In the genomic region with DNA sequence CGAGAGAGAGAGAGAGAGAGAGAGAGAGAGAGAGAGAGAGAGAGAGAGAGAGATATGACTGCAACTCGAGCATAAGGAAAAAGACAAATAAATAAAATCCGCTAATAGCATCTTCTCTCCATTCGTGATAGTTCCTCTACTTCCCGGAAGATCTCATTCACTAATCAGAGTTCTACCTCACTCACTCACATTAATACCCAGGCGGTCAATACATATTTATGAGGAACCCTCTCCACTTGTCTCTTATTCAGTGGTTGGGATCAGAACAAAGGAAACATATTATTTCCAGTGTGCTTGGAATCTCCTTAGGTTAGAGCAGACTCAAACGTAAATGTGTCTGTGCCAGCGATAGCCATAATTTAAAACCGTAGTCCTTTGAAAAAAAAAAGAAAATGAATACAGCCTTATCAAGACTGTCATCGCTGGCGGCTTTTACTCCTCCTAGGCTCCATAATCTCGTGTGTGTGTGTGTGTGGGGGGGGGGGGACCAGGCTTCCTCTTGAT, we compare ENCODE assay signal across 10 mouse cellular contexts. TPM values are rescaled to one million over a fixed set of nuclear protein-coding genes. Genes with fewer than 3 reads are reported as not detected.
DNase-seq lines count a peak whose midpoint lies in the region; ATAC-seq and TF ChIP-seq lines count a peak whose summit lies in the region.
"Had no signal": no experiment of that assay in that cellular context is flagged by ENCODE, and none has a peak within 500 bp of the region (broad histone marks: within the 10 kb centered on the region; RNA-seq: fewer than 3 reads in every experiment).

No protein-coding gene starts in this region.

- H3K27ac ChIP-seq in limb, embryonic 12.5 days: no peak overlapping the region
- no peak overlapping the region for H3K27ac ChIP-seq in limb, embryonic 10.5 days
- H3K27ac ChIP-seq in hindbrain, postnatal 0 days: peak overlapping the region; percentile 93
- H3K27ac ChIP-seq in midbrain, embryonic 16.5 days (ENCODE audit: low read length): peak overlapping the region; percentile 96

- peaks cover 8% of the 10 kb centered on the region for H3K36me3 ChIP-seq in erythroblast, embryonic 14.5 days (ENCODE audit: control insufficient read depth)
- no peaks in the 10 kb centered on the region for H3K36me3 ChIP-seq in limb, embryonic 12.5 days
- H3K36me3 ChIP-seq in limb, embryonic 10.5 days: no peaks in the 10 kb centered on the region
- no peaks in the 10 kb centered on the region for H3K36me3 ChIP-seq in hindbrain, postnatal 0 days (ENCODE audit: insufficient read depth, low read length)
- no peaks in the 10 kb centered on the region for H3K36me3 ChIP-seq in midbrain, embryonic 16.5 days (ENCODE audit: control insufficient read depth, insufficient read depth, low read length)

- peak overlapping the region; percentile 95 for H3K4me2 ChIP-seq in limb, embryonic 12.5 days
- H3K4me2 ChIP-seq in hindbrain, postnatal 0 days (ENCODE audit: low read depth, low read length): peak overlapping the region; percentile 84
- H3K4me2 ChIP-seq in midbrain, embryonic 16.5 days (ENCODE audit: low read length): peak overlapping the region; percentile 89

- TF ChIP-seq CTCF in hindbrain, postnatal 0 days (IDR thresholded peaks at IDR 0.05; ENCODE audit: low read depth): no peak

- H3K4me1 ChIP-seq in erythroblast, embryonic 14.5 days (ENCODE audit: control insufficient read depth): peaks cover 57% of the 10 kb centered on the region
- H3K4me1 ChIP-seq in limb, embryonic 12.5 days (replicated peaks): peaks cover 21% of the 10 kb centered on the region
- peaks cover 42% of the 10 kb centered on the region for H3K4me1 ChIP-seq in limb, embryonic 10.5 days
- peaks cover 10% of the 10 kb centered on the region for H3K4me1 ChIP-seq in hindbrain, postnatal 0 days (ENCODE audit: insufficient read depth, low read length)
- H3K4me1 ChIP-seq in midbrain, embryonic 16.5 days (ENCODE audit: control insufficient read depth, insufficient read depth, low read length): peaks cover 32% of the 10 kb centered on the region

- H3K27me3 ChIP-seq in erythroblast, embryonic 14.5 days (ENCODE audit: control insufficient read depth): no peaks in the 10 kb centered on the region; the same call in 1 of the 2 replicates
- peaks cover 25% of the 10 kb centered on the region for H3K27me3 ChIP-seq in limb, embryonic 12.5 days
- peaks cover 22% of the 10 kb centered on the region for H3K27me3 ChIP-seq in limb, embryonic 10.5 days (ENCODE audit: low read depth, poor library complexity, severe bottlenecking)
- H3K27me3 ChIP-seq in hindbrain, postnatal 0 days (ENCODE audit: insufficient read depth, low read length): no peaks in the 10 kb centered on the region
- no peaks in the 10 kb centered on the region for H3K27me3 ChIP-seq in midbrain, embryonic 16.5 days (ENCODE audit: control insufficient read depth, insufficient read depth, low read depth, low read length)

- H3K4me3 ChIP-seq in erythroblast, embryonic 14.5 days (replicated peaks): peak overlapping the region; percentile 89
- no peak overlapping the region for H3K4me3 ChIP-seq in limb, embryonic 12.5 days (replicated peaks)
- no peak overlapping the region for H3K4me3 ChIP-seq in limb, embryonic 10.5 days
- H3K4me3 ChIP-seq in hindbrain, postnatal 0 days (ENCODE audit: low read length): peak overlapping the region; percentile 81; the same call in 1 of the 2 replicates
- peak overlapping the region; percentile 92 for H3K4me3 ChIP-seq in midbrain, embryonic 16.5 days (ENCODE audit: low read depth, low read length)

- no peak for ATAC-seq in erythroblast, adult 5-6 weeks (replicated peaks; ENCODE audit: low FRiP score, poor library complexity, severe bottlenecking)
- no peak for ATAC-seq in limb, embryonic 12.5 days (ENCODE audit: insufficient number of reproducible peaks, insufficient read depth, low FRiP score, low TSS enrichment, low read depth)
- ATAC-seq in hindbrain, postnatal 0 days: no peak
- ATAC-seq in midbrain, embryonic 16.5 days: no peak

- no peaks in the 10 kb centered on the region for H3K9me3 ChIP-seq in erythroblast, embryonic 14.5 days (ENCODE audit: control insufficient read depth, low read length)
- no peaks in the 10 kb centered on the region for H3K9me3 ChIP-seq in limb, embryonic 12.5 days
- no peaks in the 10 kb centered on the region for H3K9me3 ChIP-seq in limb, embryonic 10.5 days (replicated peaks)
- no peaks in the 10 kb centered on the region for H3K9me3 ChIP-seq in hindbrain, postnatal 0 days (ENCODE audit: low read length)
- no peaks in the 10 kb centered on the region for H3K9me3 ChIP-seq in midbrain, embryonic 16.5 days (replicated peaks; ENCODE audit: control insufficient read depth, low read length, poor library complexity, severe bottlenecking)

- no peak overlapping the region for H3K9ac ChIP-seq in limb, embryonic 12.5 days (replicated peaks)
- H3K9ac ChIP-seq in hindbrain, postnatal 0 days (replicated peaks; ENCODE audit: low read length): peak overlapping the region; percentile 77; the same call in 1 of the 2 replicates
- H3K9ac ChIP-seq in midbrain, embryonic 16.5 days (ENCODE audit: low read depth, low read length): no peak overlapping the region

- 74% methylated on average over 12 of the region's 12 CpGs for WGBS in limb, embryonic 12.5 days
- WGBS in limb, embryonic 10.5 days: 81% methylated on average over 12 of the region's 12 CpGs
- 37% methylated on average over 12 of the region's 12 CpGs for WGBS in hindbrain, postnatal 0 days
- 27% methylated on average over 12 of the region's 12 CpGs for WGBS in midbrain, embryonic 16.5 days

- no peak for DNase-seq in limb, embryonic 10.5 days (ENCODE audit: low spot score)
- DNase-seq in hindbrain, postnatal 0 days (ENCODE audit: low spot score): no peak
- DNase-seq in spleen, postnatal 4 days (ENCODE audit: low spot score in 2 of 2): no peak
- no peak for DNase-seq in cerebellum, adult 8-10 months
- DNase-seq: kidney, postnatal 4 days; lung, postnatal 14 days had no signal

RNA-seq across cellular contexts. Expression of a gene that starts 1.3 kb away (rescaled TPM):
- polyA plus RNA-seq in erythroblast, embryonic 14.5 days (2012): 0.51 and 0.68 TPM in 2 replicates
- total RNA-seq in erythroblast, adult 5-6 weeks (2015; ENCODE audit: low replicate concordance): 230 and 244 TPM in 2 replicates
- 267 and 308 TPM in 2 replicates for total RNA-seq in erythroblast, adult 5-6 weeks (2017; ENCODE audit: low replicate concordance)
- 7.0 and 7.2 TPM in 2 replicates for polyA plus RNA-seq in limb, embryonic 12.5 days (2016; fragmentation: Nextera tagmentation; extraction: Ambion mirVana)
- polyA plus RNA-seq in limb, embryonic 10.5 days (2016; fragmentation: Nextera tagmentation; extraction: Ambion mirVana): 5.0 and 5.5 TPM in 2 replicates
- total RNA-seq in hindbrain, postnatal 0 days (2014; rRNA removed): 78.2 and 125 TPM in 2 replicates
- polyA plus RNA-seq in hindbrain, postnatal 0 days (2015; fragmentation: Nextera tagmentation; extraction: Ambion mirVana): 37.8 and 41.1 TPM in 2 replicates
- polyA plus RNA-seq in midbrain, embryonic 16.5 days (2015; fragmentation: Nextera tagmentation; extraction: Ambion mirVana): 51.9 and 53.6 TPM in 2 replicates

Comparison
In these comparisons a context has a peak if more than half of its experiments do, and no peak if none do; other contexts are left out.
1. H3K4me3 ChIP-seq: peak in erythroblast, embryonic 14.5 days (single experiment), hindbrain, postnatal 0 days (single experiment) and midbrain, embryonic 16.5 days (single experiment); none in limb, embryonic 12.5 days (single experiment) and limb, embryonic 10.5 days (single experiment).
2. H3K27ac ChIP-seq: peak in hindbrain, postnatal 0 days (single experiment) and midbrain, embryonic 16.5 days (single experiment); none in limb, embryonic 12.5 days (single experiment) and limb, embryonic 10.5 days (single experiment).
3. Peak in every context shown above with its lines, with median percentiles within 50 percentile points of each other: H3K4me2 ChIP-seq.